Mouse (Mus musculus): Measurements from ENCODE around the gene Tspyl2.

GRCm38 (mm10) chrX:152306224-152306623 lies 36.0 kb downstream of the Tspyl2 start:
- TF ChIP-seq CTCF (IDR thresholded peaks at IDR 0.05; ENCODE audit: low read depth) = no peak
- no peak for TF ChIP-seq EP300 (IDR thresholded peaks at IDR 0.05; ENCODE audit: low read depth)

Data from heart, postnatal 0 days (tissue).